Mouse (Mus musculus): ENCODE measurements at regions not wholly inside any gene's neighbourhood (a gene's known extent, or its start where the extent isn't known, plus 50 kb on each side); places are given as distances from the start of the nearest gene placed in this dataset.
A peak's percentile ranks its signal among the peaks of the same experiment; 100 is the strongest.

DNA sequence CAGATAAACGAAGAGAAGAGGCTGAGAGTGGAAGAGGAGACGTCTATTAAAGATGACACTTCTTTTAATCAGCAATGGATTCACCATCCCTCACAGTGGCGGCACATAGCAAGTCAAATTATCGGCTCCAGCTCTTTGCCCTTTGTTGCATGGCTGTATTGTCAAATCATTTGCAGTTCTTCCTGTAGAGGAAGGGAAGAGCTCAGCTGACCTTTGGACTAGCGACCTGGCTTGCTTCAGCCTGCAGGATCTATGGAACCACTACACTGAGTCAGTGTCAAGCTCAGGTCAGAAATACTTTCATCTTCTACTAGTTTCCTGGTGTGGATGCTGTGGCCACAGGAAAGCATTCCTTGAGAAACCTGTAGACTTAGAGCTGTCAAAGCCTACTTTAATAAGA, 450.4 kb upstream of the Cited2 start:
- H3K27ac ChIP-seq = no peak overlapping the region
- 76% methylated on average over 5 of the region's 5 CpGs for WGBS
- no peak for ATAC-seq (ENCODE audit: insufficient read depth, low FRiP score, low read depth)
- H3K27me3 ChIP-seq (replicated peaks) = no peaks in the 10 kb centered on the region
- no peak overlapping the region for H3K9ac ChIP-seq
- no peaks in the 10 kb centered on the region for H3K9me3 ChIP-seq
- H3K36me3 ChIP-seq = no peaks in the 10 kb centered on the region
- no peak overlapping the region for H3K4me3 ChIP-seq (replicated peaks)
- H3K4me1 ChIP-seq = no peaks in the 10 kb centered on the region
- no peak overlapping the region for H3K4me2 ChIP-seq

DNA sequence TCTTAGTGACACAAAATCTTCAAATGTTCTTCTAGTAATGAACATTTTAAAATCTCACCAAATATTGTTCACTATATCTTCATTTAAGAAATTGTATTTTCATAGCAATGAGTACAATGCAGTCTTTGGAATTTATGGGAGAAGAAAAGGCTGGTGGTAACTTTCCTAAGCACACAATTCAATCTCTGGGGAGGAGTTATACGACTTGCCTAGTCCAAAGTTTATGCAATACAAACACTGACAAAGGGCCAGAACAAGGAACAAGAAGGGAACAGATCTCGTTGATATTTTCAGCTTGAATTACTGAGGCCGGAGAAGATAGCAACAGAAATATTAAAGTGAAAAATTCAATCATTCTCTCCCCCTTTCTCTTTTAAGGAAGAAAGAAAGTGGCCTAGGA, 449.2 kb upstream of the Cited2 start:
- 68% methylated on average over 3 of the region's 3 CpGs for WGBS
- ATAC-seq (ENCODE audit: insufficient read depth, low FRiP score, low read depth) = no peak

GRCm38 (mm10) chr10:17275214-17275613, 447.8 kb upstream of the Cited2 start:
- Histone ChIP-seq H3K4me3 (replicated peaks) (no peak overlapping the region), H3K4me2 (no peak overlapping the region), H3K4me1 (no peaks in the 10 kb centered on the region), H3K27ac (no peak overlapping the region), H3K36me3 (no peaks in the 10 kb centered on the region), H3K27me3 (replicated peaks) (no peaks in the 10 kb centered on the region), H3K9ac (no peak overlapping the region), H3K9me3 (no peaks in the 10 kb centered on the region)
- 59% methylated on average over 1 of the region's 1 CpGs for WGBS
- no peak for ATAC-seq (ENCODE audit: insufficient read depth, low FRiP score, low read depth)

More for the DNA sequence above, 449.2 kb upstream of the Cited2 start:
- Histone ChIP-seq H3K9ac (no peak overlapping the region), H3K27ac (no peak overlapping the region), H3K27me3 (replicated peaks) (no peaks in the 10 kb centered on the region), H3K4me2 (no peak overlapping the region), H3K4me1 (no peaks in the 10 kb centered on the region), H3K4me3 (replicated peaks) (no peak overlapping the region), H3K36me3 (no peaks in the 10 kb centered on the region), H3K9me3 (no peaks in the 10 kb centered on the region)

DNA sequence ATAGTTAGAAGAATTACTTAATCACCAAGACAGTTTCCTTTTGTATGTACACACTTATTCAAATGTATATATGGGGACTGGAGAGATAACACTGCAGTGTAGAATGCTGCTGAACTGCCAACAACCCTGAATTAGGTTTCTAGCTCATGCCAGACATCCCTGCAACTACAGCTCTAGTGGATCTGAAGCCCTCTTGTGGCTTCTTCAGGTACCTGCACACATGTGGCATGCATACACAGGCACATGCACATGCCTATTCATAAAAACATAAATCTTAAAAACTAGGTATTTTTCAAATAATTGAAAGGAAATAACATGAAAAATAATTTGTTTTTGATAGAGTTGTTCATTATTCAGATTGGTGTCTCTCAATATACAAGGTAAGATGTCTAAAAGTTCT, 445.1 kb upstream of the Cited2 start:
- no peak overlapping the region for H3K4me2 ChIP-seq
- H3K9me3 ChIP-seq = no peaks in the 10 kb centered on the region
- H3K27me3 ChIP-seq (replicated peaks) = no peaks in the 10 kb centered on the region
- no peak overlapping the region for H3K9ac ChIP-seq
- no peak overlapping the region for H3K27ac ChIP-seq
- no peaks in the 10 kb centered on the region for H3K4me1 ChIP-seq
- H3K4me3 ChIP-seq (replicated peaks) = no peak overlapping the region
- ATAC-seq (ENCODE audit: insufficient read depth, low FRiP score, low read depth) = no peak
- H3K36me3 ChIP-seq = no peaks in the 10 kb centered on the region

- no peak overlapping the region for H3K4me2 ChIP-seq
- no peak overlapping the region for H3K9ac ChIP-seq
- no peaks in the 10 kb centered on the region for H3K9me3 ChIP-seq
- ATAC-seq (ENCODE audit: insufficient read depth, low FRiP score, low read depth) = no peak
- no peaks in the 10 kb centered on the region for H3K27me3 ChIP-seq (replicated peaks)
- H3K27ac ChIP-seq = no peak overlapping the region
- 87% methylated on average over 5 of the region's 5 CpGs for WGBS
- H3K4me3 ChIP-seq (replicated peaks) = no peak overlapping the region
- H3K36me3 ChIP-seq = no peaks in the 10 kb centered on the region
- no peaks in the 10 kb centered on the region for H3K4me1 ChIP-seq
Measured at GRCm38 (mm10) chr10:17284858-17285257, 438.2 kb upstream of the Cited2 start.

DNA sequence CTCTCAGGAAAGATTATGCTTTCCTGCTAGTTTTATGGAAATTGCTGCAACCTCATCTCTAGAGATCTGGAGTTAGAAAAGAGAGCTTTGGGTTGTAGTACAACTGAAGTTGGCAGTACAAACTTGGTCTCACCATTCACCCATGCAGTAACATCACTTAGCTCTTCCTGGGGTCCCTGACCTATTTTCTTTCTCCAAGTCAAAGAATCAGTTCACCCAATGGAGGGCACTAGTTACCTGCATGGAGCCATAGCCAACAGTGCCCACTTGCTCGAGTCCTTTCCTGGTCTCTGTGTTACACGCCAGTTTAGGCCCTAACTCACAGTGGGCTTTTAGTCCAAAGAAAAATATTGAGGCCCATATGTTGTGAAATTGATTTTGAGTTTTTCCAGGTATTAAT, 435.9 kb upstream of the Cited2 start:
- Histone ChIP-seq H3K4me1 (no peaks in the 10 kb centered on the region), H3K27ac (no peak overlapping the region), H3K9ac (no peak overlapping the region), H3K9me3 (no peaks in the 10 kb centered on the region), H3K4me2 (no peak overlapping the region), H3K4me3 (replicated peaks) (no peak overlapping the region), H3K36me3 (no peaks in the 10 kb centered on the region), H3K27me3 (replicated peaks) (no peaks in the 10 kb centered on the region)
- WGBS = 80% methylated on average over 2 of the region's 2 CpGs
- ATAC-seq (ENCODE audit: insufficient read depth, low FRiP score, low read depth) = no peak

GRCm38 (mm10) chr10:17288231-17288630, 434.8 kb upstream of the Cited2 start:
- Histone ChIP-seq H3K27ac (no peak overlapping the region), H3K9ac (no peak overlapping the region), H3K27me3 (replicated peaks) (no peaks in the 10 kb centered on the region), H3K36me3 (no peaks in the 10 kb centered on the region), H3K9me3 (no peaks in the 10 kb centered on the region), H3K4me2 (no peak overlapping the region), H3K4me3 (replicated peaks) (no peak overlapping the region), H3K4me1 (no peaks in the 10 kb centered on the region)
- ATAC-seq (ENCODE audit: insufficient read depth, low FRiP score, low read depth) = no peak
- WGBS = 48% methylated on average over 2 of the region's 2 CpGs

DNA sequence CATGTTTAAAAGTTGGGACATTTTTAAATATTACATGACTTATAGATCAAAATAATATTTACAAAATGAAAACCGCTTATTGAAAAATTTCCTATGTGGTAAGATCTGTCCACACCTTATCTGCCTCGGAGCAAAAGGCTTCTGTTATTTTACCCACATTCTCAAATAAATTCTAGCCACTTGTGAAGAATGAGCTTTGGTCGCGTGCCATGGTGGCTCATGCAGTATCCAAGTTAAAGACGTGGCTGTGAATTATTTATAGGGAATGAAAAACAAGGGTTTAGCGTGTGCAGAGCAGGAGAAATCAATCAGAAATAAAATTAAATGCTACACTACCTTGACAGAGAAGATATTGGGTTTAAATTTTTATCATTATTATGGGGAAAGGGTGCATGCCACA, 430.7 kb upstream of the Cited2 start:
- no peaks in the 10 kb centered on the region for H3K9me3 ChIP-seq
- 70% methylated on average over 6 of the region's 6 CpGs for WGBS
- ATAC-seq (ENCODE audit: insufficient read depth, low FRiP score, low read depth) = no peak

GRCm38 (mm10) chr10:17294440-17294839, 428.6 kb upstream of the Cited2 start:
- no peak overlapping the region for H3K9ac ChIP-seq
- ATAC-seq (ENCODE audit: insufficient read depth, low FRiP score, low read depth) = no peak
- 80% methylated on average over 3 of the region's 3 CpGs for WGBS
- H3K36me3 ChIP-seq = no peaks in the 10 kb centered on the region
- no peaks in the 10 kb centered on the region for H3K4me1 ChIP-seq
- H3K27ac ChIP-seq = no peak overlapping the region
- no peak overlapping the region for H3K4me3 ChIP-seq (replicated peaks)
- no peak overlapping the region for H3K4me2 ChIP-seq
- H3K27me3 ChIP-seq (replicated peaks) = no peaks in the 10 kb centered on the region
- H3K9me3 ChIP-seq = no peaks in the 10 kb centered on the region

More for the DNA sequence above, 430.7 kb upstream of the Cited2 start:
- H3K4me2 ChIP-seq = no peak overlapping the region
- H3K4me3 ChIP-seq (replicated peaks) = no peak overlapping the region
- no peak overlapping the region for H3K9ac ChIP-seq
- no peaks in the 10 kb centered on the region for H3K27me3 ChIP-seq (replicated peaks)
- no peaks in the 10 kb centered on the region for H3K4me1 ChIP-seq
- H3K27ac ChIP-seq = no peak overlapping the region
- H3K36me3 ChIP-seq = no peaks in the 10 kb centered on the region

DNA sequence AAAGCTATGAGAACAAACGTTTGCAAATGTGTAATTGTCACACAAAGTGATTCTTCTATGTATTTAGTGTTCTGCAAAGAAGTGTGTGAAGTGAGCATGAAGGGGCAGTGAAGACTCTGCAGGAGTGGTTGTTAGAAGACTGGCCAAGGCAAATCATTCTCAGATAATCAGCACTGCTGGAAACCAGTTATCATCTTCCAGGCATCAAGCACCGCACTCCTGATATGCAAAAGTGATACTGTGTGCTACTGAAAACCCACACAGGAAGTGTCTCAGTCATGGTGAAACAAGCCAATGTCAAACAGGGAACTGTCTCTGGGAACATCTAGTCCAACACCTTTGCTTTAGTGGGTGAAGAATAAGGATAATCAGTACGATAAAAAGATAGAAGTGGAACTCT, 427.9 kb upstream of the Cited2 start:
- H3K9me3 ChIP-seq = no peaks in the 10 kb centered on the region
- 81% methylated on average over 3 of the region's 3 CpGs for WGBS
- no peak for ATAC-seq (ENCODE audit: insufficient read depth, low FRiP score, low read depth)

DNA sequence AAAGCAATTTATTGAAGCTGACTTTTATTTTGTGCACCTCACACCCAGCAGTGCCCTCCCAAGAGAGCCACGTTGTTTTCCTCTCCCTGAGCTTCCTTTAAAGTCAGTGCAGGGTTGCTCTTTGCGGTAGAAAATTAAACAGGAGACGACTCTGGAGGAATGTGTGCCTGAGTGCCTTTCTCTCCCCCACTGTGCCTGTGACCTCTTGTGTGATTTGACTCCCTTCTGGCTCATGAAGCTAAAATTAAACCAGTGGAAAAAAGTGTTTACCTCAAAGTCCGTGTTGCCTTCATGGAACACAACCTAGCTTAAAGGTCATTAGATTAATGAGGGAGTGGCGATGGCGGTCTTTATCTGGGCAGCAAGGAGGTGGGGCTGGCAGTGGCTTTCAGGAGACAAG, 423.4 kb upstream of the Cited2 start:
- Histone ChIP-seq H3K27ac (no peak overlapping the region), H3K27me3 (replicated peaks) (no peaks in the 10 kb centered on the region), H3K9me3 (no peaks in the 10 kb centered on the region), H3K4me3 (replicated peaks) (no peak overlapping the region), H3K4me1 (no peaks in the 10 kb centered on the region), H3K4me2 (no peak overlapping the region), H3K9ac (no peak overlapping the region), H3K36me3 (no peaks in the 10 kb centered on the region)
- ATAC-seq (ENCODE audit: insufficient read depth, low FRiP score, low read depth) = no peak
- WGBS = 27% methylated on average over 6 of the region's 6 CpGs

More for the DNA sequence above, 427.9 kb upstream of the Cited2 start:
- Histone ChIP-seq H3K27ac (no peak overlapping the region), H3K36me3 (no peaks in the 10 kb centered on the region), H3K4me2 (no peak overlapping the region), H3K4me1 (no peaks in the 10 kb centered on the region), H3K27me3 (replicated peaks) (no peaks in the 10 kb centered on the region), H3K9ac (no peak overlapping the region), H3K4me3 (replicated peaks) (no peak overlapping the region)

GRCm38 (mm10) chr10:17326724-17327123, 396.3 kb upstream of the Cited2 start:
- Histone ChIP-seq H3K4me2 (no peak overlapping the region), H3K27me3 (replicated peaks) (no peaks in the 10 kb centered on the region), H3K27ac (no peak overlapping the region), H3K4me1 (no peaks in the 10 kb centered on the region), H3K9me3 (no peaks in the 10 kb centered on the region), H3K9ac (no peak overlapping the region), H3K4me3 (replicated peaks) (no peak overlapping the region), H3K36me3 (no peaks in the 10 kb centered on the region)
- 88% methylated on average over 3 of the region's 3 CpGs for WGBS
- no peak for ATAC-seq (ENCODE audit: insufficient read depth, low FRiP score, low read depth)

GRCm38 (mm10) chr10:17330904-17331606, 392.0 kb upstream of the Cited2 start:
- peak overlapping the region; percentile 56 for H3K4me2 ChIP-seq
- peak overlapping the region; percentile 32 for H3K4me3 ChIP-seq (replicated peaks)
- no peak overlapping the region for H3K27ac ChIP-seq
- no peaks in the 10 kb centered on the region for H3K27me3 ChIP-seq (replicated peaks)
- no peak; the same call in 1 of the 2 replicates for ATAC-seq (ENCODE audit: insufficient read depth, low FRiP score, low read depth)
- 7% methylated on average over 6 of the region's 6 CpGs for WGBS
- no peak overlapping the region; the same call in 1 of the 2 replicates for H3K9ac ChIP-seq
- H3K36me3 ChIP-seq = no peaks in the 10 kb centered on the region
- no peaks in the 10 kb centered on the region for H3K9me3 ChIP-seq
- no peaks in the 10 kb centered on the region for H3K4me1 ChIP-seq

Measured in stomach, embryonic 15.5 days (tissue).